Mouse (Mus musculus) CH12F3 (cell line): Measurements from ENCODE around the gene Olfr1393.

Experiments used
- in situ Hi-C: fragments of 300-500 bp; cut with MboI; formaldehyde crosslinking; loops from 2 replicates; pipeline ENCODE4 v1.14.3; 2020; ENCODE audit warnings: low sequenced_read_pairs

Olfr1393 gene

GRCm38 (mm10) chr11:49250422-49251379 is 27.4 kb upstream of the Olfr1393 start:
- in situ Hi-C loops: loop anchor here (25.0 kb wide), 2 partner anchors 138 to 388 kb away; partner anchors contain the start of genes Irgm1 and Olfr1396

GRCm38 (mm10) chr11:49251380-49251761 is 26.7 kb upstream of the Olfr1393 start:
- in situ Hi-C loops: loop anchor here (25.0 kb wide), 2 partner anchors 139 to 389 kb away; partner anchors contain the start of genes Irgm1 and Olfr1396

GRCm38 (mm10) chr11:49252048-49252447 is 26.1 kb upstream of the Olfr1393 start:
- in situ Hi-C loops: loop anchor here (25.0 kb wide), 2 partner anchors 140 to 390 kb away; partner anchors contain the start of genes Irgm1 and Olfr1396

- in situ Hi-C loops: loop anchor here (25.0 kb wide), 2 partner anchors 141 to 391 kb away; partner anchors contain the start of genes Irgm1 and Olfr1396
Observed at GRCm38 (mm10) chr11:49253035-49253434, 25.1 kb upstream of the Olfr1393 start.

GRCm38 (mm10) chr11:49259296-49259695 is 18.8 kb upstream of the Olfr1393 start:
- in situ Hi-C loops: loop anchor here (25.0 kb wide), 2 partner anchors 147 to 397 kb away; partner anchors contain the start of genes Irgm1 and Olfr1396

GRCm38 (mm10) chr11:49259829-49260228 is 18.3 kb upstream of the Olfr1393 start:
- in situ Hi-C loops: loop anchor here (5.0 to 25.0 kb wide), 3 partner anchors 68 to 398 kb away; partner anchors contain the start of genes Irgm1 and Olfr1396

GRCm38 (mm10) chr11:49260598-49261312 is 17.3 kb upstream of the Olfr1393 start:
- in situ Hi-C loops: loop anchor here (5.0 to 25.0 kb wide), 3 partner anchors 68 to 398 kb away; partner anchors contain the start of genes Irgm1 and Olfr1396

- in situ Hi-C loops: loop anchor here (5.0 to 25.0 kb wide), 3 partner anchors 69 to 399 kb away; partner anchors contain the start of genes Irgm1 and Olfr1396
Observed at GRCm38 (mm10) chr11:49261313-49261855, 16.7 kb upstream of the Olfr1393 start.

GRCm38 (mm10) chr11:49262286-49262685 is 15.8 kb upstream of the Olfr1393 start:
- in situ Hi-C loops: loop anchor here (5.0 to 25.0 kb wide), 3 partner anchors 70 to 400 kb away; partner anchors contain the start of genes Irgm1 and Olfr1396

GRCm38 (mm10) chr11:49263149-49263548 is 15.0 kb upstream of the Olfr1393 start:
- in situ Hi-C loops: loop anchor here (5.0 to 25.0 kb wide), 3 partner anchors 71 to 401 kb away; partner anchors contain the start of genes Irgm1 and Olfr1396

- in situ Hi-C loops: loop anchor here (5.0 to 25.0 kb wide), 3 partner anchors 72 to 402 kb away; partner anchors contain the start of genes Irgm1 and Olfr1396
Observed at GRCm38 (mm10) chr11:49264081-49264480, 14.0 kb upstream of the Olfr1393 start.

GRCm38 (mm10) chr11:49264622-49265021 is 13.5 kb upstream of the Olfr1393 start:
- in situ Hi-C loops: loop anchor here (5.0 to 25.0 kb wide), 3 partner anchors 72 to 402 kb away; partner anchors contain the start of genes Irgm1 and Olfr1396

GRCm38 (mm10) chr11:49265101-49265500 is 13.0 kb upstream of the Olfr1393 start:
- in situ Hi-C loops: loop anchor here (25.0 kb wide), 2 partner anchors 153 to 403 kb away; partner anchors contain the start of genes Irgm1 and Olfr1396

GRCm38 (mm10) chr11:49266671-49267070 is 11.4 kb upstream of the Olfr1393 start:
- in situ Hi-C loops: loop anchor here (25.0 kb wide), 2 partner anchors 154 to 404 kb away; partner anchors contain the start of genes Irgm1 and Olfr1396

GRCm38 (mm10) chr11:49267316-49267715 is 10.8 kb upstream of the Olfr1393 start:
- in situ Hi-C loops: loop anchor here (25.0 kb wide), 2 partner anchors 155 to 405 kb away; partner anchors contain the start of genes Irgm1 and Olfr1396

GRCm38 (mm10) chr11:49267970-49268579 is 10.0 kb upstream of the Olfr1393 start:
- in situ Hi-C loops: loop anchor here (25.0 kb wide), 2 partner anchors 156 to 406 kb away; partner anchors contain the start of genes Irgm1 and Olfr1396

GRCm38 (mm10) chr11:49269761-49270160 is 8.3 kb upstream of the Olfr1393 start:
- in situ Hi-C loops: loop anchor here (25.0 kb wide), 2 partner anchors 157 to 407 kb away; partner anchors contain the start of genes Irgm1 and Olfr1396

GRCm38 (mm10) chr11:49270368-49270767 is 7.7 kb upstream of the Olfr1393 start:
- in situ Hi-C loops: loop anchor here (25.0 kb wide), 2 partner anchors 158 to 408 kb away; partner anchors contain the start of genes Irgm1 and Olfr1396

- in situ Hi-C loops: loop anchor here (25.0 kb wide), 2 partner anchors 159 to 409 kb away; partner anchors contain the start of genes Irgm1 and Olfr1396
Observed at GRCm38 (mm10) chr11:49271334-49271733, 6.8 kb upstream of the Olfr1393 start.
